Mouse (Mus musculus) testis, postnatal 14 days (tissue): ENCODE measurements around the gene Metrnl.

Experiments
- DNase-seq: peaks from one replicate; pipeline ENCODE4 v3.0.0; 2021; ENCODE audit warnings: low spot score

The Metrnl gene

DNA sequence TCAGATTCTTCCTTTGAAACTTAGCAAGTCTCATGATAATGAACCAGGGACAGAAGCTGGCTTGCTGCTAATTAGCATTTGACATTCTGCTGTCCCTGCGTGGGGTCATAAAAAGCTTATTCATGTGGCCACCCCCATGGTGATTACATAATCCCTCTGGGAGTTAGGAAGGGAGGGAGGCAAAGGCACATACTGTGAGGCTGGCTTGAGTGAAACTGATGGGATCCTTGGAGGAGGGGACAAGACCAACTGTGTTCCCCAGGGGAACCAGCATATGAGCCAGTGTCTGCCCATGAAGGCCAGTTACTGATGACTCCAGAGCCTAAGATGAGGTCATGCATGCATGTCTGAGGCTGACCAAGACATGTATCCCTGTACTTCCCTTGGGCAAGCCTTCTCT is 33.5 kb downstream of the Metrnl start:
- DNase-seq: no peak

DNA sequence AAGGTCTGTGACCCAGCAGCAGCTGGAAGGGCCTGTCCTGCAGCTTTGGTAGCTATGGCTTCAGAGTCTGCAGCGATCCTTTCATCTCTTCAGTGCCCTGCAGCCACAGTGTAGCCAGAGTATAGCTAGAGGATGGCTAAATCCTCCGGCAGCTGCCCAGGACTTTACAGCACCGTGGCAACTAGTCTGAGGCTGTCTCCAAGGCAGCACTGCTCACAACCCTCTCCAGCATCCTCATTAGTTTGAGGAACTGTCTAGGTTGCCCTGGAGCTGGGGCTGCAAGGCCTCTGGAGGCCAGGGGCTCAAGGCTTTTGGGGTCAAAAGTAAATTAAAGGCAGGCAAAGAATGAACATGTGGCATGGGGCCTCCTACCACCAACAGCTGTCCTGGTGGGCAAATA is 37.3 kb downstream of the Metrnl start:
- DNase-seq: no peak

DNA sequence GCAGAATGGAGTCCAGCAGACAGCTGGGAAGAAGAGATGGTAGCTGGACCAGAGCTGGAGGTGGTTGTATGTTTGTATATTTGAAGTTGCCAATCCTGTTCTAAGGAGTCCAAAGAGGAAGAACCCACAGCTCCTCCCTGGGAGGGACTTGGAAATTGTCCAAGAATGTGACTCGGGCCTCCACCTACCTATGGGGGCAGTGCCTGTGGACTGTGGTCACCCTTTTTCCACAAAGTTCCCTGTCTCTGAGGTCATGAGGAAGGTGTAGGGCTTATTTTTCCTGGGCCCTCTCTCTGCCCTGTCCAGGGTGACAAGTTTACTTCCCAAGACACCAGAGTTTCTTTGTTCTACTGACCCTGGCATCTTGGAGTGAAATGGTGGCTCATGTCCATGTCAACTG is 39.6 kb downstream of the Metrnl start:
- DNase-seq: no peak

DNA sequence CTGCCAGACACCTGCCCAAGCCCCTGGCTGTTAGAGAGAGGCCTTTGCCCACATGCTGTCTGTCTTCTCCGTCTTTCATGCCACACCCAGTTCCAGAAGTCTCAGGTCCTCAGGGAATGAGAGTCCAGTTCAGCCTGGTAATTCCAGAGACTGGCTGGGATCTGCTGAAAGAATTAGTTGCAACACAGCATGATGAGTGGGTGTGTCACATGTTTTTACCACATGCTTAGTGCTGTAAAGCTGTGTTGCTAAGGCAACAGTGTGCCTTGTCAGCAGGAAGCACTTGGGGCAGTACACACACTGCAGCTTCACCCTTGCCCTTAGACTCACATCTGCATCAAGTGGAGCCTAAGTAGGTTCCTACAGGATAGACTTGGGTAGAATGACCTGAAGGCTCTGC is 40.1 kb downstream of the Metrnl start:
- no peak for DNase-seq

DNA sequence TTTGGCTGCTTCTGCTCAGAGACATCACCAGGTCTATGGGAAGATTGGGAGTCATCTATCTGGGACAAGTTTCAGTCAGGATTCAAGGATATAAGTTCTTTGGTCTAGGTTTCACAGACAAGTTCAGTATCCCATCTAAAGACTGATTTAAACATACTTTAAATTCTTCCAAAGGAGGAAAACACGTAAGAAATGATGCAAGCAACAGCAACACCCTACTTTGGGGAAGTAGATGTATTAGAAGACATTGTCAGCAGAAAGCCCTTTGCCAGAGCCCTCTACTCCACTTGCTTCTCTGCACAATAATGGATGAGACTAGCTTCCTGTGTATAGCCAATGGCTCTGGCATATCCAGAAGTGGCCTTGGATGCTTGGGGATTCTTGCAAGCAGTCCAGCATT is 41.8 kb downstream of the Metrnl start:
- no peak for DNase-seq

DNA sequence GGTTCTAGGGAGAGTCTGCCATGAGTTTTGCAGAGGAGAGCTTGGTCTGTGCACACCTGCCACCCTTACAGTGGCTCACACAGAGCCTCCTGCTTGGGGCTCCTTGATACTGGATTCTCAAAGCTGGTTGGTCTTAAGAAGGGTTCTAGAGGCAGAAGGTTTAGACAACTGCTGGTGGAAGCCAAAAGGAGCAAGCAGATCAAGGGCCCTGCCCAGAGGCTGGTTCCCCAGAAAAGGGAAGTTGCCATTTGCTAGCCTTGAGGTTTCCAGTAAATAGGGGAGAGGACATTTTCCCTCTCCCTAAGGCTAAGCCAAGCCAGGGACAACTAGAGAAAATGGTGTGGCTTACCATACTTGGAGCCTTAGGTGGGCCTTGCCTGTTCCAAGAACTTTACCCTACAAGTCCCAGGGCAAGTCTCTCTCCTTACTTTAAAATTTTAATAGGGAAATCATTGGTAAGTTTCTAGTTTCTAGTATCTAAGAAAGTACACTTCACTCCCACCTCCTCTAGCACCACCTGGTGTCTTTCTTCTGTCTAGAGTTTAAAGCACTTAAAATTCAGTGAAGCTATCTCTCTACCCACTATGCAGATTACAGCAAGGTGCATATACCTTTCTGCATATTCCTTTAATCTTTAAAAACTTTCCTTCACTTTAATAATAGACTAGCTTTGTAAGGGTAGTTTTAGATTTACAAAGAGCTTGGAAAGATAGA is 42.7 kb downstream of the Metrnl start:
- no peak for DNase-seq

DNA sequence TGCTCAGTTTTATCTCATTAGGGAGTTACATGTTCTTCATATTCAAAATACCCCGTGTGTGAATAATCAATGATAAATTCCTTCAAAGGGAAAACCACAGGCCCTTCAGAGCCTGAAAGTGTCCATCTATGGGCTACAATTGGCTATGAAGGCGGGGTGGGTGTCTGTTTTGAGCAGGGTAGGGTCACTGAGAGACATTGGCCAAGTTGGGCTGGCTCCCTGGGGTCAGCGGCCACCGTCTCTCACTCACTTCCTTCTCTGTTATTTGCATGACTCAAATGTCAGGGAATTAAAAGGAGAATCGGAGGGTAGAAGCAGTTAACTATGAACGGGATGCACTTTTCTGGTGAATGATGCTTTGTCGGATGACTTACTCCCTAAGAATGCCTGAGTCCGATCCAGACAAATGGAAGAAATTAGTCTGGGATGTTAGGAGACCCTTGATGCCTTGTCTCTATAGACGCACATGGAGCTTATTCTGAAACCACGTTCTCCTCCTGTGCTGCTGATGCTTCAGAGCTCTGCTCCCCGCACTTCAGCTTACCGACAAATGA is 45.7 kb downstream of the Metrnl start:
- no peak for DNase-seq

DNA sequence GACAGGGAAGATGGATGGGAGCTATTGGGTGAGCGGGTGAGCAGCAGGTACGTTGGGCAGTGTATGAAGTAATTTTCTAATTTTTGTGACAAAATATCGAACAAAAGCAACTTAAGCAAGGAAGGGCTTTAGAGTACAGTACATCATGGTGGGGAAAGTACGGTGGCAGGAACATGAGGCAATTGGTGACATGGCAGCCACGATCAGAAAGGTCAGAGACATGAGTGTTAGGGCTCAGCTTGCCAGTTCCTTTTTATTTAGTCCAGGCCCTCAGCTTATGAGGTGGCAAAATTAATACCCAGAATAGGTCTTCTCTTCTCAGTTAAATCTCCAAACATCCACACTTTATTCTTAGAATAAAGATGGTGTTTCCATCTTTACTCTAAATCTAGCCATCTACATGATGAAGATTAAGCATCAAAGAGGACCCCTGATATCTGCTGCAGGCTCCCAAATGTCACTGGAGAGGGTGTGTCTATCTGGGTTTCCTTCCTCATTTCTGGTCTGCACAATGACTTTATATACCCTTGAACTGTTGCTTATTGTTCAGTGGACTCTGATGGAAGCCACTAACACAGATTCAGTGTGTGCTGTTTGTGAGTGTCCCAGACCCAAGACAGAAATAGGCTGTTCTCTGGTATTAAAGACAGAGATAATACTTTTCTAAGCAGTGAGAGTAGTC is 46.8 kb downstream of the Metrnl start:
- no peak for DNase-seq
